Mouse (Mus musculus): ENCODE data around the gene Slc35b2. TPM values are rescaled to one million over a fixed set of nuclear protein-coding genes. Genes with fewer than 3 reads are reported as not detected.

Slc35b2 gene
- 105 and 110 TPM in 2 replicates for polyA plus RNA-seq (2012; rRNA removed)

- no peak for DNase-seq (ENCODE audit: low read depth)
These were observed at the start of gene Slc35b2 for GRCm38 (mm10) chr17:45563655-45564530. Gene Slc35b2 (plus strand): TSS chr17:45563874.

GRCm38 (mm10) chr17:45515204-45515726 lies 48.4 kb upstream of the Slc35b2 start:
- no peak for DNase-seq (ENCODE audit: low read depth)

GRCm38 (mm10) chr17:45515806-45516205 lies 47.9 kb upstream of the Slc35b2 start:
- DNase-seq (ENCODE audit: low read depth): no peak

GRCm38 (mm10) chr17:45516488-45516887 lies 47.2 kb upstream of the Slc35b2 start:
- DNase-seq (ENCODE audit: low read depth): no peak

- DNase-seq (ENCODE audit: low read depth): no peak
These were observed 46.5 kb upstream of the Slc35b2 start for GRCm38 (mm10) chr17:45517135-45517534.

GRCm38 (mm10) chr17:45517549-45518215 lies 46.0 kb upstream of the Slc35b2 start:
- DNase-seq (ENCODE audit: low read depth): no peak

- no peak for DNase-seq (ENCODE audit: low read depth)
These were observed 44.8 kb upstream of the Slc35b2 start for GRCm38 (mm10) chr17:45518766-45519475.

GRCm38 (mm10) chr17:45520136-45520535 lies 43.5 kb upstream of the Slc35b2 start:
- DNase-seq (ENCODE audit: low read depth): no peak

GRCm38 (mm10) chr17:45523263-45523662 lies 40.4 kb upstream of the Slc35b2 start, which contains the start of gene Tcte1:
Gene Tcte1 (plus strand): TSS chr17:45523434.
- no peak for DNase-seq (ENCODE audit: low read depth)

GRCm38 (mm10) chr17:45524961-45525360 lies 38.7 kb upstream of the Slc35b2 start:
- DNase-seq (ENCODE audit: low read depth): no peak

- no peak for DNase-seq (ENCODE audit: low read depth)
These were observed 37.1 kb upstream of the Slc35b2 start for GRCm38 (mm10) chr17:45526571-45526970.

- no peak for DNase-seq (ENCODE audit: low read depth)
These were observed 33.3 kb upstream of the Slc35b2 start for GRCm38 (mm10) chr17:45530346-45530782.

GRCm38 (mm10) chr17:45532896-45533295 lies 30.8 kb upstream of the Slc35b2 start:
- no peak for DNase-seq (ENCODE audit: low read depth)

GRCm38 (mm10) chr17:45536264-45536663 lies 27.4 kb upstream of the Slc35b2 start:
- no peak for DNase-seq (ENCODE audit: low read depth)

GRCm38 (mm10) chr17:45538394-45538793 lies 25.3 kb upstream of the Slc35b2 start:
- DNase-seq (ENCODE audit: low read depth): no peak

- DNase-seq (ENCODE audit: low read depth): no peak
These were observed 24.0 kb upstream of the Slc35b2 start for GRCm38 (mm10) chr17:45539664-45540063.

GRCm38 (mm10) chr17:45542129-45542528 lies 21.5 kb upstream of the Slc35b2 start:
- DNase-seq (ENCODE audit: low read depth): no peak

- no peak for DNase-seq (ENCODE audit: low read depth)
These were observed 21.0 kb upstream of the Slc35b2 start for GRCm38 (mm10) chr17:45542705-45543104.

GRCm38 (mm10) chr17:45543115-45543514 lies 20.6 kb upstream of the Slc35b2 start:
- no peak for DNase-seq (ENCODE audit: low read depth)

GRCm38 (mm10) chr17:45544001-45544872 lies 19.4 kb upstream of the Slc35b2 start:
- DNase-seq (ENCODE audit: low read depth): no peak

GRCm38 (mm10) chr17:45544873-45545277 lies 18.8 kb upstream of the Slc35b2 start:
- no peak for DNase-seq (ENCODE audit: low read depth)
